Mouse (Mus musculus): ENCODE data around the gene Dhrs2. TPM values are rescaled to one million over a fixed set of nuclear protein-coding genes. Genes with fewer than 3 reads are reported as not detected.

The Dhrs2 gene
- polyA plus RNA-seq, 1 experiment from 2014 or later, result 0.51 TPM

GRCm38 (mm10) chr14:55255443-55255842 lies 33.6 kb downstream of the Dhrs2 start:
- Histone ChIP-seq H3K27me3 (replicated peaks) (no peaks in the 10 kb centered on the region), H3K36me3 (no peaks in the 10 kb centered on the region), H3K27ac (no peak overlapping the region), H3K9ac (no peak overlapping the region), H3K4me2 (replicated peaks) (no peak overlapping the region), H3K9me3 (no peaks in the 10 kb centered on the region), H3K4me3 (no peak overlapping the region), H3K4me1 (no peaks in the 10 kb centered on the region)
- 61% methylated on average over 6 of the region's 6 CpGs for WGBS
- no peak for ATAC-seq (ENCODE audit: low FRiP score, low read depth)

- ATAC-seq (ENCODE audit: low FRiP score, low read depth), result no peak
- H3K9ac ChIP-seq, result no peak overlapping the region
- no peak overlapping the region for H3K4me3 ChIP-seq
- 68% methylated on average over 3 of the region's 3 CpGs for WGBS
- no peaks in the 10 kb centered on the region for H3K9me3 ChIP-seq
- no peak overlapping the region for H3K4me2 ChIP-seq (replicated peaks)
- no peak overlapping the region for H3K27ac ChIP-seq
- peaks cover 2% of the 10 kb centered on the region; the same call in 1 of the 2 replicates for H3K4me1 ChIP-seq
- no peaks in the 10 kb centered on the region for H3K27me3 ChIP-seq (replicated peaks)
- H3K36me3 ChIP-seq, result no peaks in the 10 kb centered on the region
Measured at GRCm38 (mm10) chr14:55271158-55271557, 49.4 kb downstream of the Dhrs2 start.

GRCm38 (mm10) chr14:55273023-55273422 lies 51.2 kb downstream of the Dhrs2 start:
- WGBS, result 83% methylated on average over 4 of the region's 4 CpGs
- Histone ChIP-seq H3K4me3 (no peak overlapping the region), H3K4me1 (no peaks in the 10 kb centered on the region), H3K9ac (no peak overlapping the region), H3K27ac (no peak overlapping the region), H3K27me3 (replicated peaks) (no peaks in the 10 kb centered on the region), H3K4me2 (replicated peaks) (no peak overlapping the region), H3K36me3 (no peaks in the 10 kb centered on the region), H3K9me3 (no peaks in the 10 kb centered on the region)
- no peak for ATAC-seq (ENCODE audit: low FRiP score, low read depth)

- Histone ChIP-seq H3K9me3 (no peaks in the 10 kb centered on the region), H3K9ac (no peak overlapping the region), H3K36me3 (no peaks in the 10 kb centered on the region), H3K4me1 (no peaks in the 10 kb centered on the region), H3K27ac (no peak overlapping the region), H3K4me2 (replicated peaks) (no peak overlapping the region), H3K27me3 (replicated peaks) (no peaks in the 10 kb centered on the region), H3K4me3 (no peak overlapping the region)
- no peak for ATAC-seq (ENCODE audit: low FRiP score, low read depth)
- WGBS, result 90% methylated on average over 6 of the region's 6 CpGs
Measured at GRCm38 (mm10) chr14:55274810-55275209, 53.0 kb downstream of the Dhrs2 start.

GRCm38 (mm10) chr14:55279322-55280069 lies 57.7 kb downstream of the Dhrs2 start:
- H3K27me3 ChIP-seq (replicated peaks), result no peaks in the 10 kb centered on the region
- H3K9ac ChIP-seq, result no peak overlapping the region
- 75% methylated on average over 7 of the region's 7 CpGs for WGBS
- no peaks in the 10 kb centered on the region for H3K4me1 ChIP-seq
- H3K36me3 ChIP-seq, result no peaks in the 10 kb centered on the region
- H3K27ac ChIP-seq, result no peak overlapping the region
- no peaks in the 10 kb centered on the region for H3K9me3 ChIP-seq
- H3K4me3 ChIP-seq, result no peak overlapping the region
- H3K4me2 ChIP-seq (replicated peaks), result no peak overlapping the region
- ATAC-seq (ENCODE audit: low FRiP score, low read depth), result no peak

Other genes starting within 250 kb of the Dhrs2 start
- gene Gm17428, start 245.1 kb upstream of the Dhrs2 start, polyA plus RNA-seq (2016; fragmentation: Nextera tagmentation; extraction: Ambion mirVana), result not detected in 2 replicates
- gene Myh7, start 227.4 kb upstream of the Dhrs2 start, polyA plus RNA-seq (2016; fragmentation: Nextera tagmentation; extraction: Ambion mirVana), result 7.0 and 11.3 TPM in 2 replicates
- gene Ngdn, start 206.6 kb upstream of the Dhrs2 start, polyA plus RNA-seq (2016; fragmentation: Nextera tagmentation; extraction: Ambion mirVana), result 64.1 and 69.1 TPM in 2 replicates
- 29.4 and 34.4 TPM in 2 replicates for gene Zfhx2, start 129.7 kb upstream of the Dhrs2 start, polyA plus RNA-seq (2016; fragmentation: Nextera tagmentation; extraction: Ambion mirVana)
- 25.7 and 26.5 TPM in 2 replicates for gene Thtpa, start 127.2 kb upstream of the Dhrs2 start, polyA plus RNA-seq (2016; fragmentation: Nextera tagmentation; extraction: Ambion mirVana)
- gene Ap1g2, start 115.4 kb upstream of the Dhrs2 start, polyA plus RNA-seq (2016; fragmentation: Nextera tagmentation; extraction: Ambion mirVana), result 7.6 and 12.0 TPM in 2 replicates
- 12.3 and 13.8 TPM in 2 replicates for gene Jph4, start 105.1 kb upstream of the Dhrs2 start, polyA plus RNA-seq (2016; fragmentation: Nextera tagmentation; extraction: Ambion mirVana)

All from neural tube, embryonic 12.5 days (tissue).